Mouse (Mus musculus): Measurements from ENCODE around the gene Tfec.

Tfec gene

GRCm38 (mm10) chr6:16794036-16794435, 104.2 kb downstream of the Tfec start:
- no peak for DNase-seq (ENCODE audit: low spot score)

- DNase-seq (ENCODE audit: low spot score): peak; percentile 2
Measured at GRCm38 (mm10) chr6:16785166-16785565, 113.1 kb downstream of the Tfec start.
